Mouse (Mus musculus) mesoderm, embryonic 11.5 days (tissue): ENCODE results near the gene Nrde2.
A peak's percentile ranks its signal among the peaks of the same experiment; 100 is the strongest.

ENCODE experiments used
- DNase-seq: peaks from one replicate; pipeline ENCODE4 v3.0.0-alpha.2; 2012; ENCODE audit warnings: low read depth, low spot score

Nrde2 gene

GRCm38 (mm10) chr12:100124913-100125798, 34.3 kb downstream of the Nrde2 start:
- DNase-seq, result no peak

GRCm38 (mm10) chr12:100123476-100123875, 36.0 kb downstream of the Nrde2 start:
- no peak for DNase-seq

GRCm38 (mm10) chr12:100122921-100123381, 36.5 kb downstream of the Nrde2 start:
- no peak for DNase-seq

GRCm38 (mm10) chr12:100115982-100116381, 43.5 kb downstream of the Nrde2 start:
- DNase-seq, result no peak

DNA sequence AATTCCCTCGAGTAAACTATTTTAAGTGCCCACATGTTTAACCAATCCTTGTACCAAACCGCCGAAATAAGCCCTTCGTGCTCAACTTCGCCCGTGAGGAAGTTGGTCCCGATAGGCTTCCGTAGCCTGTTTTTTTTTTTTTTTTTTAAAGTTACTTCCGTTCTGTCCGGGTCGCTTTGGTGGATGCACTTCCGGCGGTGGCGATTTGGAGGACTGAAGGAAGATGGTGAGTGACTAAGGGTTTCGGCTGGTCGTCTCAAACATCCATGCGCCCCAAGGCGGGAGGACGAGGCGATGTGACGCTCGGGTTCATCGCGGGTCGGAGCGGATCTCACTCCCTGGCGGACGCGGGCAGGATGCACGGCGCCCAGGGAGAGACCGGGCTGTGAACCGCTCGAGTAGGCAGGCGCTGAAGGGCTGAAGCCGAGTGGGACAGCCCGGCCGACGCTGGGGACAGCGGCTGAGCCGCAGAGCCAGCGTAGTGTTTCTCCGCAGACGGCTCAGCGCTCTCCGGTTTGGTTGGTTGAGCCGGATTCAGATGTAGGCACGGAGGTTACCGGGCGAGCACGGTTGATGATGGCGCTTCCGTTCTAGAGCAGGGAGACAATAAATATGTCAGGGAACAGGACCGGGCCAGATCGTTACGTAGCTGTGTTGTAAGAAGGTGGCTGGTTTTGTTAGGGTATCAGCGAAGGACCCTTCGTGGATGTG, 49.3 kb downstream of the Nrde2 start, which contains the start of gene Psmc1:
Psmc1 (plus strand) TSS at position 169 of the 711 bp plus-strand sequence.
- peak; percentile 94 for DNase-seq

DNA sequence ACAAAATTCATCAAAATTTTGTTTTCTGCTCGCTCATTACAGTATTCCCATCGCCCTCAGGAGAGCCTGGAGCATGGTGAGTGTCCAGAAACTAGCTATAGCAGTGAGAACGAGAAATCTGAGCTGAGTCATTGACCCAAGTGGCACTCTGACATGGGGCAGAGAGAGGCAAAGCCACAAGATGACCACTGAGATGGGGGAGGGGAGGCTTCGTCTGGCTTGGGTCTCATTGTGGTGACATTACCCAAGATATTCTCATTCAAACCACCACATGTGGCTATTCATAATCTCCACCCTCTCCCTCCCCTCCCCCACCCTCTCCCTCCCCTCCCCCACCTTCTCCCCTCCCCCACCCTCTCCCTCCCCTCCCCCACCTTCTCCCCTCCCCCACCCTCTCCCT, 52.0 kb downstream of the Nrde2 start:
- DNase-seq, result no peak

DNA sequence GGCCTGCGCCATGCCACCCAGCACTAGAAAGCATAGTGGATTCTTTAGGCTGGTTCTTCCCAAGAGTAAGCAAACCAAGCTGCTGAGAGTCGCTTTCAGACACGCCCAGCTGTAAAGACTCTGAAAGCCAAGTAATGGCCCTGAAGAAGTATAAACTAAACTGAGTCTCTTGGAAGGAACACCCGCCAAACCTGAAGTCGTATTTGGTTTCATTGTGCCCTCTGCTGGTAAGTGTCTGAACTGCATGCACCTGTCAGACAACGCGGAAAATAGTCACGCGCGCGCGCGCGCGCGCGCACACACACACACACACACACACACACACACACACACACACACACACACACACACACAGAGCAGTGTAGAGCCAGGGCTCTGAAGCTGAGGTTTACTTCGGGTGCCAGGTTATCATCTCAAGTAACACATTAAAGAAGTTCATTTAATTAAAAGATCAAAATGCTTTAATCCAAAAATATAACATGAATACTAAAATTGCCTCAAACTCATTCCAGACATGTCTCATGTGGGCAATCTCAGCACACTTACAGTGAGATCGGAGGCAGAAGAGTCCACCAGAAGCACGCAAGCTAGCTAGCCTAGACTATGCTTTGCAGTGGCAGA, 53.1 kb downstream of the Nrde2 start:
- DNase-seq, result peak; percentile 86

DNA sequence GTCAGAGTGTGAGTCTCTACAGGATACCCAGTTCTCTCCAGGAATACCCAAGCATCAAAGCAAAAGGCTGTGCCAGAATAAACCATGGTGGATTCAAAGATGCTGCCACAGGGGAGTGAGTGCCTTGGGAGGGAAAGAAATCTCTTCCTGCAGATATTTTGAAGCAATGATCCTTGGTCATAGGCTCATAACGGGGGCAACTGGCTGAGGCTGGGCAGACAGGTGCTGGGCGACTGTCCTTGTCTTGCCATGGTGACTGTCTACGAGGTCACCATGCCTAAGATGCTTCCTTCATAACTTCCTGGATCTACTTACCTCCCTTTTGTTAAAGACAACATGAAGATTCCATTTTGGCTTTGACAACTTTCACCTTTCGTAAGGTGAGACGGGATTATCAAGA, 54.9 kb downstream of the Nrde2 start:
- DNase-seq, result no peak

- no peak for DNase-seq
Observed at GRCm38 (mm10) chr12:100101651-100102050, 57.8 kb downstream of the Nrde2 start.

GRCm38 (mm10) chr12:100100707-100101030, 58.8 kb downstream of the Nrde2 start:
- no peak for DNase-seq

DNA sequence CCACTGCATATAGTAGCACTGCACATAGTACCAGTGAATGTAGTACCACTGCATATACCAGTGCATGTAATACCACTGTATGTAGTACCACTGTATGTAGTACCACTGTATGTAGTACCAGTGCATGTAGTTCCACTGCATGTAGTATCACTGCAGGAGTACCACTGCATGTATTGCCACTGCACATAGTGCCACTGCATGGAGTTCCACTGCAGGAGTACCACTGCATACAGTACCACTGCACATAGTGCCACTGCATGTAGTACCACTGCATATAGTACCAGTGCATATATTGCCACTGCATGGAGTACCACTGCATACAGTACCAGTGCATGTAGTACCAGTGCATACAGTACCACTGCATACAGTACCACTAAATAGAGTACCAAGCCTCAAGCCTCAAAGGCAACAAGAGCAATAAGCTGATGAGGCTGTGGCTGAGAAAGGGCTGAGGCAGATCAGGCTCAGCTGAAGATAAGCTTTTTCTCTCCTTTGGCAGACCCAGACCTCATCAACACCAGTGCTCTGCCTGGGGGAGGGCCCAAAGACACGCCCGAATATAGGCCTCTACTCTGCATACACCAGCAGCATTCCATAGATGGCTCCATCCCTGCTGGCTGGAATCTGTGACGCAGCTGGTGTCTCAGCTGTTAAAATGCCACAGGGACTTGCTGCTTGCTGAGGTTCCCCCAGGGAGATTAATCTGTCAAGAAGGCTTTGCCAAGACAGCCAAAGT, 59.3 kb downstream of the Nrde2 start:
- peak; percentile 25 for DNase-seq

GRCm38 (mm10) chr12:100093046-100093445, 66.4 kb downstream of the Nrde2 start:
- DNase-seq, result no peak

- DNase-seq, result no peak
Observed at GRCm38 (mm10) chr12:100090750-100091149, 68.7 kb downstream of the Nrde2 start.

- no peak for DNase-seq
Observed at GRCm38 (mm10) chr12:100089265-100089664, 70.2 kb downstream of the Nrde2 start.

GRCm38 (mm10) chr12:100088026-100088425, 71.4 kb downstream of the Nrde2 start:
- DNase-seq, result no peak

GRCm38 (mm10) chr12:100079636-100080286, 79.7 kb downstream of the Nrde2 start:
- DNase-seq, result no peak

DNA sequence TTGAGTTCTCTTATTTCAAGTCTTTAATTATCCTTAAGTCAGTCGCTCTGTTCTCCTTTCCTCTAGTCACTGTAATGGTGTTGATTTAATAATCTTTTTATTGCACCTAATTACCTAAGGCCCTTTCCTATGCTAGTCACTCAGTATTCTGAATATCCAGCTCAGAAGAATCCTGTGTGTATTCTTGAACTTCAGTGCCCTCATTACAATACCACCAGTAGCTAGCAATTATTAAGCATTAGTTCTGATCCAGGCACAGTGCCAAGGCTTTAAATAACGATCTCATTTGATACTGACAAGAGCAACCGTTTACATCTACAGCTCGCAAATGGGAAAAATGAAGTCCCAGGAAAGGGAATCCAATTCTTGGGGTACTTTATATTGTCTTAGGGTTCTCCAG, 83.7 kb downstream of the Nrde2 start:
- DNase-seq, result no peak
